Mouse (Mus musculus): ENCODE results near the gene Cmtm4. TPM values are rescaled to one million over a fixed set of nuclear protein-coding genes. Genes with fewer than 3 reads are reported as not detected.

Cmtm4 gene
- polyA plus RNA-seq, 1 experiment from 2014 or later, result 3.6 TPM

DNA sequence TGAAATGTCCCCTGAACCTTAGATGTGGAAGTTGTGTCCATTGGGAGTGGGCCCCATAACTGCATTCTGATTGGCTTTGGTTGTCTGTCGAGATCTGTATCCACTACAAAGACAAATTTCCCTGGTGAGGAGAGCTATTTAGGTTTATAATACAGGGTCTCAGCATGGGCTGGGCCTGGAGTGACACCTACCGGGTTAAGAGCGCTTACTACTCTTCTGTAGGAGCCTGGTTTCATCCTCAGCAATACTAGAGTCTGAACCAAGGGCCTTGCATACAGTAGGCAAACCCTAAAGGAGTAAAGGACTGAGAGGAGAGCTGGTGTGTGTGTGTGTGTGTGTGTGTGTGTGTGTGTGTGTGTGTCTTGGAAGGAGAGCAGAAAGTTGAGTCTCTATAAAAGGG, 18.6 kb upstream of the Cmtm4 start:
- no peaks in the 10 kb centered on the region for H3K9me3 ChIP-seq (ENCODE audit: control insufficient read depth, low read length)
- no peak overlapping the region for H3K4me2 ChIP-seq (ENCODE audit: low read length)
- no peak overlapping the region for H3K9ac ChIP-seq (replicated peaks; ENCODE audit: low read length)
- no peak overlapping the region for H3K27ac ChIP-seq (replicated peaks; ENCODE audit: low read depth, low read length)
- peaks cover 25% of the 10 kb centered on the region for H3K36me3 ChIP-seq (ENCODE audit: control insufficient read depth, insufficient read depth, low read length)
- H3K4me1 ChIP-seq (ENCODE audit: control insufficient read depth, insufficient read depth, low read length), result no peaks in the 10 kb centered on the region
- WGBS, result 51% methylated on average over 3 of the region's 3 CpGs
- no peaks in the 10 kb centered on the region for H3K27me3 ChIP-seq (ENCODE audit: control insufficient read depth, insufficient read depth, low read length)
- no peak for ATAC-seq (ENCODE audit: low FRiP score, low TSS enrichment)
- DNase-seq, result no peak
- H3K4me3 ChIP-seq (replicated peaks; ENCODE audit: low read depth, low read length), result no peak overlapping the region

GRCm38 (mm10) chr8:104413770-104414169, 18.2 kb upstream of the Cmtm4 start:
- no peak overlapping the region for H3K4me2 ChIP-seq (ENCODE audit: low read length)
- no peak for DNase-seq
- H3K4me1 ChIP-seq (ENCODE audit: control insufficient read depth, insufficient read depth, low read length), result no peaks in the 10 kb centered on the region
- no peak overlapping the region for H3K4me3 ChIP-seq (replicated peaks; ENCODE audit: low read depth, low read length)
- no peak overlapping the region for H3K27ac ChIP-seq (replicated peaks; ENCODE audit: low read depth, low read length)
- H3K27me3 ChIP-seq (ENCODE audit: control insufficient read depth, insufficient read depth, low read length), result no peaks in the 10 kb centered on the region
- peaks cover 21% of the 10 kb centered on the region for H3K36me3 ChIP-seq (ENCODE audit: control insufficient read depth, insufficient read depth, low read length)
- WGBS, result 83% methylated on average over 4 of the region's 4 CpGs
- ATAC-seq (ENCODE audit: low FRiP score, low TSS enrichment), result peak; percentile 7; the same call in 1 of the 2 replicates
- H3K9ac ChIP-seq (replicated peaks; ENCODE audit: low read length), result no peak overlapping the region
- no peaks in the 10 kb centered on the region for H3K9me3 ChIP-seq (ENCODE audit: control insufficient read depth, low read length)

- Histone ChIP-seq H3K4me2 (ENCODE audit: low read length) (no peak overlapping the region), H3K9ac (replicated peaks; ENCODE audit: low read length) (no peak overlapping the region), H3K4me1 (ENCODE audit: control insufficient read depth, insufficient read depth, low read length) (no peaks in the 10 kb centered on the region), H3K27me3 (ENCODE audit: control insufficient read depth, insufficient read depth, low read length) (no peaks in the 10 kb centered on the region), H3K36me3 (ENCODE audit: control insufficient read depth, insufficient read depth, low read length) (peaks cover 15% of the 10 kb centered on the region), H3K4me3 (replicated peaks; ENCODE audit: low read depth, low read length) (no peak overlapping the region), H3K27ac (replicated peaks; ENCODE audit: low read depth, low read length) (no peak overlapping the region), H3K9me3 (ENCODE audit: control insufficient read depth, low read length) (no peaks in the 10 kb centered on the region)
- WGBS, result 82% methylated on average over 7 of the region's 7 CpGs
- ATAC-seq (ENCODE audit: low FRiP score, low TSS enrichment) (no peak), DNase-seq (no peak)
Observed at GRCm38 (mm10) chr8:104412805-104413532, 17.4 kb upstream of the Cmtm4 start.

GRCm38 (mm10) chr8:104411972-104412371, 16.4 kb upstream of the Cmtm4 start:
- Histone ChIP-seq H3K4me1 (ENCODE audit: control insufficient read depth, insufficient read depth, low read length) (no peaks in the 10 kb centered on the region), H3K36me3 (ENCODE audit: control insufficient read depth, insufficient read depth, low read length) (peaks cover 5% of the 10 kb centered on the region), H3K4me2 (ENCODE audit: low read length) (no peak overlapping the region), H3K27me3 (ENCODE audit: control insufficient read depth, insufficient read depth, low read length) (no peaks in the 10 kb centered on the region), H3K4me3 (replicated peaks; ENCODE audit: low read depth, low read length) (no peak overlapping the region), H3K9ac (replicated peaks; ENCODE audit: low read length) (no peak overlapping the region), H3K27ac (replicated peaks; ENCODE audit: low read depth, low read length) (no peak overlapping the region), H3K9me3 (ENCODE audit: control insufficient read depth, low read length) (no peaks in the 10 kb centered on the region)
- DNase-seq, result no peak
- WGBS, result 80% methylated on average over 3 of the region's 3 CpGs
- ATAC-seq (ENCODE audit: low FRiP score, low TSS enrichment), result no peak

GRCm38 (mm10) chr8:104411468-104411867, 15.9 kb upstream of the Cmtm4 start:
- Histone ChIP-seq H3K9me3 (ENCODE audit: control insufficient read depth, low read length) (no peaks in the 10 kb centered on the region), H3K4me1 (ENCODE audit: control insufficient read depth, insufficient read depth, low read length) (no peaks in the 10 kb centered on the region), H3K27ac (replicated peaks; ENCODE audit: low read depth, low read length) (no peak overlapping the region), H3K4me2 (ENCODE audit: low read length) (no peak overlapping the region), H3K9ac (replicated peaks; ENCODE audit: low read length) (no peak overlapping the region), H3K36me3 (ENCODE audit: control insufficient read depth, insufficient read depth, low read length) (peaks cover 4% of the 10 kb centered on the region), H3K27me3 (ENCODE audit: control insufficient read depth, insufficient read depth, low read length) (no peaks in the 10 kb centered on the region), H3K4me3 (replicated peaks; ENCODE audit: low read depth, low read length) (no peak overlapping the region)
- no peak for DNase-seq
- no peak for ATAC-seq (ENCODE audit: low FRiP score, low TSS enrichment)
- WGBS, result 93% methylated on average over 3 of the region's 3 CpGs

- no peaks in the 10 kb centered on the region for H3K27me3 ChIP-seq (ENCODE audit: control insufficient read depth, insufficient read depth, low read length)
- H3K36me3 ChIP-seq (ENCODE audit: control insufficient read depth, insufficient read depth, low read length), result peaks cover 4% of the 10 kb centered on the region
- 0 out of 2 replicates have a peak overlapping the region, but pooled peaks have one; percentile 26 for H3K27ac ChIP-seq (replicated peaks; ENCODE audit: low read depth, low read length)
- DNase-seq (no peak), ATAC-seq (ENCODE audit: low FRiP score, low TSS enrichment) (no peak)
- no peak overlapping the region for H3K4me2 ChIP-seq (ENCODE audit: low read length)
- H3K4me3 ChIP-seq (replicated peaks; ENCODE audit: low read depth, low read length), result no peak overlapping the region
- H3K9ac ChIP-seq (replicated peaks; ENCODE audit: low read length), result no peak overlapping the region
- H3K9me3 ChIP-seq (ENCODE audit: control insufficient read depth, low read length), result no peaks in the 10 kb centered on the region
- no peaks in the 10 kb centered on the region for H3K4me1 ChIP-seq (ENCODE audit: control insufficient read depth, insufficient read depth, low read length)
- WGBS, result 36% methylated on average over 7 of the region's 7 CpGs
Observed at GRCm38 (mm10) chr8:104410628-104411273, 15.1 kb upstream of the Cmtm4 start.

GRCm38 (mm10) chr8:104408328-104409110, 12.9 kb upstream of the Cmtm4 start:
- no peaks in the 10 kb centered on the region for H3K9me3 ChIP-seq (ENCODE audit: control insufficient read depth, low read length)
- no peak overlapping the region for H3K4me2 ChIP-seq (ENCODE audit: low read length)
- WGBS, result 93% methylated on average over 7 of the region's 7 CpGs
- ATAC-seq (ENCODE audit: low FRiP score, low TSS enrichment), result no peak
- H3K4me1 ChIP-seq (ENCODE audit: control insufficient read depth, insufficient read depth, low read length), result no peaks in the 10 kb centered on the region
- no peaks in the 10 kb centered on the region for H3K36me3 ChIP-seq (ENCODE audit: control insufficient read depth, insufficient read depth, low read length)
- no peak overlapping the region for H3K9ac ChIP-seq (replicated peaks; ENCODE audit: low read length)
- no peak overlapping the region for H3K27ac ChIP-seq (replicated peaks; ENCODE audit: low read depth, low read length)
- DNase-seq, result no peak
- H3K27me3 ChIP-seq (ENCODE audit: control insufficient read depth, insufficient read depth, low read length), result no peaks in the 10 kb centered on the region
- H3K4me3 ChIP-seq (replicated peaks; ENCODE audit: low read depth, low read length), result no peak overlapping the region

GRCm38 (mm10) chr8:104406340-104407128, 10.9 kb upstream of the Cmtm4 start:
- H3K9me3 ChIP-seq (ENCODE audit: control insufficient read depth, low read length), result no peaks in the 10 kb centered on the region
- H3K4me2 ChIP-seq (ENCODE audit: low read length), result no peak overlapping the region
- WGBS, result 86% methylated on average over 6 of the region's 6 CpGs
- H3K4me1 ChIP-seq (ENCODE audit: control insufficient read depth, insufficient read depth, low read length), result no peaks in the 10 kb centered on the region
- ATAC-seq (ENCODE audit: low FRiP score, low TSS enrichment) (no peak), DNase-seq (no peak)
- no peaks in the 10 kb centered on the region for H3K27me3 ChIP-seq (ENCODE audit: control insufficient read depth, insufficient read depth, low read length)
- no peaks in the 10 kb centered on the region for H3K36me3 ChIP-seq (ENCODE audit: control insufficient read depth, insufficient read depth, low read length)
- no peak overlapping the region for H3K4me3 ChIP-seq (replicated peaks; ENCODE audit: low read depth, low read length)
- no peak overlapping the region for H3K9ac ChIP-seq (replicated peaks; ENCODE audit: low read length)
- H3K27ac ChIP-seq (replicated peaks; ENCODE audit: low read depth, low read length), result no peak overlapping the region
